Mouse (Mus musculus): ENCODE measurements at regions not wholly inside any gene's neighbourhood (a gene's known extent, or its start where the extent isn't known, plus 50 kb on each side); places are given as distances from the start of the nearest gene placed in this dataset.
"Not testable (repeated sequence)": the region's sequence is repeated elsewhere in the genome, so short reads cannot be mapped to it uniquely, and the experiment has no call there.

GRCm38 (mm10) chr7:116596914-116597313 is 92.7 kb downstream of the Nucb2 start:
- DNase-seq (ENCODE audit: low read depth, low spot score): no peak

DNA sequence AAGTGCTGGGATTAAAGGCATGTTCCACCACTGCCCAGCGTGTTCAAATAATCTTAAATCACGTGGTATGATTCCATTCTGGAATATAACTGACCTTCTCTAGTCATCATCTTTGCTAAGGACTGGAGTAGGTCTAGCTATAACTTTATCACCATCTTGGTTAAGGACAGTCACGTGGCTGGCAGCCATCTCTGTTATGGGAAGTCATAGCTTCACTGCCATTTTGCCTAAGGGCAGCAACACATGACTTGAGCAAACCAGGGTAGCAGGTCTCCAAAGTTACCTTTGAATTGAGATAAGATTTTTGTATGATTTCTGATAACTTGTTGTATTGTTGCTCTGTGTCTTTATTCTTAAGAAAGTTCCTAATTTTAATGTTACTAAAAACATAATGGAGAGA is 96.2 kb downstream of the Nucb2 start:
- DNase-seq (ENCODE audit: low read depth, low spot score): no peak

- no peak for DNase-seq (ENCODE audit: low read depth, low spot score)
Measured at GRCm38 (mm10) chr7:116603167-116603839, 99.1 kb downstream of the Nucb2 start.

DNA sequence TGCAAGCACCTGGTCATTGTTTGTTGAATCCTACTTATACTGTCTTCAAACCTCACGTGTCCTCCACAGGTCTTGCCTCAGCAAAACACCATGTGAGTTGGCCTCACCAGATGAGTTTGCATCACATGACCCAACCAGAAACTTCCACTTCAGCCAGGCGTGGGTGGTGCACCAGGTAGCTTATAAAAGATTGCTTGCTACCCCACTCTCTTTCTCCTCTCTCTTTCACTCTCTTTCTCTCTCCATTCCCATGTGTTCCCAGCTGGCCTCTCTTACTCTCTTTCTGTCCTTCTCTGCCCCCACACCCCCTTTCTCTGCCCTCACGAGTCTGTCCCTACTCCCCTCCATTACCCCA is 99.6 kb downstream of the Nucb2 start:
- no peak for DNase-seq (ENCODE audit: low read depth, low spot score)

DNA sequence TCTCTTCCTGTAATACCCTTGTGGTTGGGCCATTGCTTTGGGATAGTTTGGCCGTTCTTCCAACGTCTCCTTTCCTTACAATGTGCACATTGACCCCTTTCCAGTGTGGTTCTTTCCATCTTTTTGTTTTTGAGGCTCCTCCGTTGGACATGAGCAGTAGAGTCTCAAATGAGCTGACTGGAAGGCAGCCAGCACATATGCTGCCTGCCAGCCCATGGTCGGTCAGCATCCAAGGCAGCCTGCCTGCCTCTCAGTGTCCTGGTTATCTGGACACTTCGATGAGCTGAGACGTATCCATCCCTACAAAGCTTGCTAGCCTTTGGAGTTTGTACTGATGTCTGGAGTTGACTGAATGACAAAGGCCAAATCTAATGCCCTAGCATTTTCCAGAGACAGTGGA is 102.1 kb downstream of the Nucb2 start:
- no peak for DNase-seq (ENCODE audit: low read depth, low spot score)

DNA sequence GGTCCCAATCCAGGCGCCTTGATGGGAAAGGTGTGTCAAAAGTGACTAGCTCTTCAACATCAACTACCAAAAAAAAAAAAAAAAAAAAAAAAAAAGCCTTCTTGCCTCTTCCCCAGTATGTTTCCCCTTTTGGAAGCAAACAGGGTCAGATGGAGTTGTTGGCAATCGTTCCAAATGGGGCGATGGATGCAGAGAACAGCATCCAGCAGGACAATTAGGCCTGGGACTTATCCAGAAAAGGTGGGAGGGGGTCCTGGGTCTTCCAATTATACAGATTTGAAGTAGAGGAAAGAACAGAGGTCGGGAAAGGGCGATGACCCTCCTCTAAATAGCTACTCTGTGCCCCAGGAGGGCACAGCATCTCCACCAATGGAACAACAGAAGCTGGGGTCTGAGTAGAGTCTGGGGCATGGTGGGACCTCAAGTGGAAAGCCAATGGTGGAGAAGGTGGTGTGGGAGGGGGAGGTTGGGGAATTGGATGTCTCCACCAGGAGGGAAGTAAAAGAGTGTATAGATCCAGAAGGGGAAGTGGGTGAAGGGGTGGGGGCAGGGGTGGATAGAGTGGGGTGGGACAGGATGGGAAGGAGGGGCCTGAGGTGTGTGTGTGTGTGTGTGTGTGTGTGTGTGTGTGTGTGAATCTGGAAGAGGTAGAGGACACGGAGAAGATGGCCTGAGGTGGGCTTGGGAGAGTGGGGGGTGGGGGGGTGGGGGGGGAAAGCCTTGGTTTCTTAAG is 102.7 kb downstream of the Nucb2 start:
- DNase-seq (ENCODE audit: low read depth, low spot score): no peak

GRCm38 (mm10) chr7:116607628-116608225 is 103.6 kb downstream of the Nucb2 start:
- no peak for DNase-seq (ENCODE audit: low read depth, low spot score)

DNA sequence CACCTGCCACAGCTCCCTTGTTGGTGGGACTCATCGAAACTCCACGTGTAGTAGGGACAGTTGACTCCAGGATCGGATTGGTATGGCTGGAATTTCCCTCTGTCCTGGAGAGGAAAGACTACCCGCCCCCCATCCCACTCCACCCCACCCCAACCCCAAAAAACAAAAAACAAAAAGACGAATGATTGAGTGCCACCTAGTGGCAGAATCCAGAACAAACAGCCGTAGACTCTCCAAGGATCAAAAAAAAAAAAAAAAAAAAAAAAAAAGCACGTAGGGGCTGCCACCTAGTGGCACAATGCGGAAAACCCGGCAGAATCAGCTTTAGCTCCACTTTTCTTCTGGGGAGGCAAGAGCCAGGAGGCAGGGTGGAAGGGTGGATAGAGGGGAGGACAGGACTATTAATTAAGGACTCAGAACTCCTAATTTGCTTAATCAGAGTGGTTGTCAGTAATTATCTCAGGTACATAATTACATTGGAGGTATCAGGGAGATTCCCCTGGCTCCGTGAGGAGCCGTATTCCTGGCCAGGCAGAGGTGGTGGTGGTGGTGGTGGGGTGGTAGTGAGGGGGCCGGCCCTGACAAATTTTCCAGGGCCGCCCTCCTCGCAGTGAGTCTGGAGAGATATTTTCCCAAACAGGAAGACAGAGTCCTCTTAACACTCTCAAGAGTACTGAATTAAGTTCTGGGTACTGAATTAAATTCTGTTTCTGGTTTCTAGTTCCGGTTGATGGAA is 104.3 kb downstream of the Nucb2 start:
- peak; percentile 84 for DNase-seq (ENCODE audit: low read depth, low spot score)

DNA sequence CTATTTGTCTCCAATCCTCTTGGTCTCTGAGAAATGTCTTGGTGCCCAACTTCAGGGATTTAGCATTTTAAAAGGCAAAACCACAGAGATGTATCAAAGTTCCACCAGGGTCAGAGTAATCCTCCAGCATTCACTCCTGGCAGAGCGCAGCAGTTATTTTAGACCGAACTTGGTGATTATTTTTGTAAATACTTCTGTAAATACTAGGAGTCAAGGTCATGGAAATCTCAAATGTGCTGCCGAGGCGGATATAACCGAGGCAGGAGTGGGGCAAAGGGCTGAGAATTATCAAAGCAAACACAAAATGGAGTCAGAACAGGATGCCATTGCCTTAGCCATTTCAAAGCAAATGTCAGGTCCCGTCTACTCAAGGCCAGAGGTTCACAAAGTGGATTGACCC is 105.2 kb downstream of the Nucb2 start:
- no peak for DNase-seq (ENCODE audit: low read depth, low spot score)

GRCm38 (mm10) chr7:116609906-116610305 is 105.7 kb downstream of the Nucb2 start:
- no peak for DNase-seq (ENCODE audit: low read depth, low spot score)

GRCm38 (mm10) chr7:116615984-116616383 is 111.8 kb downstream of the Nucb2 start:
- no peak for DNase-seq (ENCODE audit: low read depth, low spot score)

GRCm38 (mm10) chr7:116619636-116620035 is 115.5 kb downstream of the Nucb2 start:
- no peak for DNase-seq (ENCODE audit: low read depth, low spot score)

DNA sequence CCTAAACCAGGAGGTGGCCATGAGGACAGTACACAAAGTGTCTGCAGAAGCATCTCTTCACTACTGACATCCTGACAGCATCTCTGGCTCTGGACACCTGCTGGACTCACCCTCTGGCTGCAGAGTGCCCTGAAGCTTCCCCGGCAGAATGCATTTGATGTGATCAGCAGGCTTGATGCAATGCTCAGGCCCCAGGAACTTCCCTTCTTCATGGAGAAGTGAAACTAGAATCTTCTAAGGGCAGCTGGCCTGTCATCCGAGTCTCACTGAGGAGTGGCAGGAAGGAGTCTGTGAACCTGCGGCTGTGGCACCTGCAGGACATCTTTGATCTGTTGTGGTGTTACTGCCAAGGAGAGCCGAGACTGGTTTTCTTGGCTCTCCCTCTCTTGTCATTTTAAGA is 116.2 kb downstream of the Nucb2 start:
- DNase-seq (ENCODE audit: low read depth, low spot score): no peak

DNA sequence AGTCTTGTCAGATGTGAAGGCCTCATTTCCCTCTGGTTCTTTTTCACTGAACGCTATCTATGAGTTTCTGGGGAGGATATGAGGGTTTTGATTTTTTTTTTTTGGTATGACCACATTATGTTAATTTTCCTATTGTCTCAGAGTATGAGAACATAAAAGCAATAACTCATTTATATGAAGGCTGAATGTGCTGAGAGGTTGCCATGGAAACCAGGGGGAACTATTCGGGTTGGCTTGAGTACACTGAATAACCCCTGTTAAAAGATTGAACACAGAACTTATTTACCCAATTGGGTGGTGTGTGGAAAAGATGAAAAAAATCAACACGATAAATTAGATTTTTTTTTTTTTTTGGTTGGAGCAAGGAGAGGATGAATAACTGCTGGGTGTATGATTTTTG is 129.0 kb downstream of the Nucb2 start:
- DNase-seq (ENCODE audit: low read depth, low spot score): peak; percentile 12

- DNase-seq (ENCODE audit: low read depth, low spot score): peak; percentile 83
Measured at GRCm38 (mm10) chr7:116644902-116645650, 140.9 kb downstream of the Nucb2 start.

DNA sequence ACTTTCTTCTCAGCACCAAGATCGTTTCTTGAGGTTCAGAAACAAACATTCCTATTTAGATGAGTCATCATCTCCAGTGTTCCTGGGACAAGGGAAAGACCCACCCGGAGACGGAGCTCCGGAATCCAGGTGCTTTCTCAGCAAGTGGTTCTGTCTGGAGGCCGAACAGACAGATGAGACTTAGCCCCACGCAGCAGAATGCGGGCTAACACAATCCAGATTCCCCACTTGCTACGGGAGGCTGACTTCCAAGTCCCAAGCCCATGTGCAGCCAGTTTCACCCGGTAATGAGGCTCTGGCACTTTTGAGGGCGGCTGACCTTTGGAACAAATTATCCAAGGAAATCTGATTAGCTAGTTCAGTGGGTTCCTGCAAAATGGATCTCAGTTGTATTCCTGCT is 150.3 kb downstream of the Nucb2 start:
- DNase-seq (ENCODE audit: low read depth, low spot score): peak; percentile 78

GRCm38 (mm10) chr7:116657040-116657439 is 152.9 kb downstream of the Nucb2 start:
- not testable (repeated sequence) for DNase-seq (ENCODE audit: low read depth, low spot score)

DNA sequence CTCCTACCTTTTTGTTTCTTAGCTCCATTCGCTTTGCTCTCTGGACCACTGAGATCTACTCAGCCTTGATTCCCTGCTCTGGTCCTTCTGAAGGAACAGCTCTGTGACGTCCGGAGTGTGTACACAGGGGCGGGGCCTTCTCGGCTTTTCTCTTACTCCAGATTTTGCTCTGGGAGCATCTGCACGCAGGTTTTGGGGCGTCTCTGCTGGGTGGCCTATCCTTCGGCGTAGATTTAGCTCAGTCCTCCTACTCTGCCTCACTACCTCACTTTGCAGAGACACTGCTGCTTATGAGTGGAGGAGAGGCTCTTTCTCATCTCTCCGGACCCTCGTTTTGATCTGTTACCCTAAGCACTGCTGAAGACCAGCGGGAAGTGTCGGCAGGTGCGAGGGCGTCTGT is 161.4 kb downstream of the Nucb2 start:
- no peak for DNase-seq (ENCODE audit: low read depth, low spot score)

DNA sequence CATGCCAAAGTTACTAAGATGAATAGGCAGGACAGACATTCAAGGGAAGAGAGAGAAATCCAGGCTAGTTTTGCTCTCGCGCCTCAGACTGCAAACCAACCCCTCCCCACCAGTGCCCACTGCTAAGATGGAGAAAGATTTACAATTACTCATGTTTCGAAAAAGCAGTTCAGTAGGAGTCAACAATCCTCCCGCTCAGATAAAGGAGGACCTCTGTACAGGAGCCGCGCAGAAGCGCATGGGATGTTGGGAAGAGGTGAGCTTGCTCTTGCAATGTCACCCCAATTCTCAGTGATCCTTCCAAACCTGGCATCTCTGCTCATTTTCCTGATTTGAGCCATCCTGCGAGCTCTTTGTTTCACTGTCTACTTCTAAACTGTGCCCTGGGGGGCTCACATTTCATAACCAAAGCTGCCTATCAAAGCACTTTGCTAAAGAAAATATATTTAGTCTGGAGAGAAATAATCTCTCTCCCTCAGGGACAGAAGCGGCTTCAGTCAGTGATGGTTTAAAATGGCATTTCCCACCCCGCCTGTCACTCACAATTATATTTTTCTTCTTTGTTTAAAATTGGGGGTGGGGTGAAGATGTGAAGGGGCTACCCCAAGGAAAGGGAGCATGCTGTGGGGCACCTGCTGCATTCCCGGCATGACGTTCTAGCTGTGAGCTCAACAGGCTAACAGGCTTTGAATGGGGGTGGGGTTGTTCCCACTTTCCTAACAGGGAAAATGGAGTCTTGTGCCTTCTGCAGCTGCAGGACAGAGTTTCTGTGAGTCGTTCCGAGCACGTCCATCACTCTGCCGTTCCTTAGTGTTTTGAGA is 170.2 kb downstream of the Nucb2 start:
- no peak for DNase-seq (ENCODE audit: low read depth, low spot score)

DNA sequence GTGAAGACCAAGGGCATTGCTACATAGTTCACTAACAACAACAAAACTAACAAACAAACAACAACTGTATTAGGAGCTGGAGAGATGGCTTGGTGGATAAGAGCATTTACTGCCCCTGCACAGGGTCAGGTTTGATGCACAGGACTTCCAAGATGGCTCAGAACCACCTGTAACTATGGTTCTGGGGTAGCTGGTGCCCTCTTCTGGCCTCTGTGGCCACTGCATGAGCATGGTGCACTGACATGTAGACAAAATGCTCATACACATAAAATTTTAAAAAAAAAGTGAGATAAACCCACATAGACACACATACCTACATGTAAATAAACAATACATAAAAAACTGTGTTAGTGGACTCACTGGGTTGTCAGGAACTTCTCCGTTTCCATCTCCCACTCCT is 172.5 kb downstream of the Nucb2 start:
- DNase-seq (ENCODE audit: low read depth, low spot score): no peak

DNA sequence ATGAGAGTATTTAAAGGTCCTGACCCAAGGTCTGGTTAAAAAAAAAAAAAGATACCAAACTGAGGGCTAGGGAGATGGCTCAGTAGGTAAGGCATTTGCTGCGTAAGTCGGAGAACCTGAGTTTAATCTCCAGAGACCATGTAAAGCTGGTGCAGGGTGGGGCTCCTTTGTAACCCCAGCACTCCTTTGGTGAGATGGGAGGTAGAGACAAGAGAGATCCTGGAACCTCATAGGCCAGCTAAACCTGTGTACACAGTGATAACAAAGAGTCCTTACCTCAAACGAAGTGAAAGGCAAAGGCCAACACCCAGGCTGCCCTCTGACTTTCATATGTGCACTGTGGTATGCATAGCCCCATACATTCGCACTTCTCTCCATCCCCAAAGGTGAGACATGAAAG is 175.0 kb downstream of the Nucb2 start:
- no peak for DNase-seq (ENCODE audit: low read depth, low spot score)

Measured in forelimb bud, embryonic 11.5 days (tissue).